Mouse (Mus musculus) C2C12 (cell line): Measurements from ENCODE around the gene Grk3.

ENCODE experiments used
- CTCF ChIP-seq: IDR thresholded peaks from one replicate; pipeline ENCODE4 v1.5.1; 2011; ENCODE audit not compliant: control insufficient read depth, insufficient read depth, insufficient read length
- FOSL1 ChIP-seq: IDR thresholded peaks from one replicate; pipeline ENCODE4 v1.8.0; 2011; ENCODE audit warnings: mild to moderate bottlenecking, low read length; ENCODE audit not compliant: poor library complexity, insufficient read depth, severe bottlenecking
- MAX ChIP-seq: IDR thresholded peaks from one replicate; pipeline ENCODE4 v1.6.1; 2011; ENCODE audit warnings: mild to moderate bottlenecking, control low read depth
- MYOD1 ChIP-seq: IDR thresholded peaks from one replicate; pipeline ENCODE4 v1.6.1; 2011; ENCODE audit warnings: low read depth; ENCODE audit not compliant: control insufficient read depth, insufficient read length
- MYOG ChIP-seq: IDR thresholded peaks from one replicate; pipeline ENCODE4 v1.6.1; 2011; ENCODE audit not compliant: control insufficient read depth, insufficient read length; ENCODE audit errors: extremely low read depth
- USF1 ChIP-seq: IDR thresholded peaks from one replicate; pipeline ENCODE4 v1.6.1; 2011; ENCODE audit warnings: low read depth, mild to moderate bottlenecking, control low read depth, moderate library complexity

DNA sequence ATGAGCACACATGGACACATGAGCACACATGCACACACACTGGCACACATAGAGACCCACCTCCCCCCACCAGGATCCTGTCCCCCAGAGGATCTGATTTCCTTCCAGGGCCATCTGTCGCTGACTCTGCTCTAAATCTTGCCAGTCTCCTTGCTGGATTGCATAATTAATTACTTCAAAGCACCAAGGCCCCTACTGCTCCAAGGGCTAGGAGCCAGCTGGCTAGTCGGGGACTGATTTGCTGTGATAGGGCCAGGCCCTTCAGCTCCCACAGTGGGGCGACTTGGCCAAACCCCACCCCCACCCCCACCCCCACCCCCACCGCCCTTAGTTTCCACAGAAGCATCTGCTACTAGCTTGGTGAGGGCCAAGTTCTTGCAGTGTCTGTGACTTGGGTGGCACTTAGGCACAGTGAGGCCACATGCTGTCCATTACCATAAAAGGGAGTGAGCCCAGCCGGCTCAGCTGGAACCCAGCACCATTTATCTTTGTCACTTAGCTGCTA lies 26.0 kb upstream of the Grk3 start:
- TF ChIP-seq CTCF (no peak), MAX (no peak), MYOG (no peak), FOSL1 (no peak), MYOD1 (no peak), USF1 (no peak)
